Mouse (Mus musculus) heart, adult 2 months (tissue): ENCODE data around the gene Agr2.

Source experiments
- CTCF ChIP-seq: fragments of 200-600 bp; IDR thresholded peaks from 2 replicates; pipeline ENCODE4 v1.8.1; 2022; ENCODE audit warnings: antibody characterized with exemption, mild to moderate bottlenecking, moderate library complexity
- EP300 ChIP-seq: fragments of 200-500 bp; IDR thresholded peaks from 2 replicates; pipeline ENCODE4 v1.6.1; 2011; ENCODE audit warnings: low read depth, low read length, control low read depth; ENCODE audit not compliant: insufficient read depth
- POLR2A ChIP-seq: fragments of 200-500 bp; IDR thresholded peaks from 2 replicates; pipeline ENCODE4 v1.6.1; 2011; ENCODE audit warnings: mild to moderate bottlenecking, low read depth, low read length, control low read depth; ENCODE audit not compliant: insufficient read depth

DNA sequence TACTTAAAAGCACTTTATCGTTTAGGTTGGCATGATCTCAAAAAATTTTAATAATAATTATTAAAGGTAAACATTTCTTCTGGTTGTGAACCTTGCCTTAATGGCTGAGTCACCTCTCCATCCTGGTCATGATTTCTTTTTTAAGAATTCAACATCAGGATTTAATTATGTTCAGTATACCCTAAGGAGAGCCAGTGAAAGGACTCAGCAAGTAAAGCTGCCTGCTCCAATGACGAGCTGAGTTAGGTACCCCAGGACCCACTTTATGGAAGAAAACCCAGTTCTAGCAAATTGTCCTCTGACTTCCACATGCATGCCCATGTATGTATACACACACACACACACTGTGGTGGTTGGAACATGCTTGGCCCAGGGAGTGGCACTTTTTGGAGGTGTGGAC, 54.9 kb downstream of the Agr2 start:
- TF ChIP-seq CTCF (no peak), POLR2A (no peak), EP300 (no peak)
